Mouse (Mus musculus) thymus, adult 2 months (tissue): ENCODE data around the gene En1.

Experiments used
- CTCF ChIP-seq: fragments of 200-500 bp; IDR thresholded peaks from 2 replicates; pipeline ENCODE4 v1.5.1; 2012; ENCODE audit warnings: mild to moderate bottlenecking, control low read depth, low read length, moderate library complexity, borderline replicate concordance; ENCODE audit not compliant: control insufficient read depth, poor library complexity, insufficient read depth; ENCODE audit errors: extremely low read depth
- POLR2A ChIP-seq: fragments of 200-500 bp; IDR thresholded peaks from 2 replicates; pipeline ENCODE4 v1.6.1; 2012; ENCODE audit warnings: mild to moderate bottlenecking, low read length, control low read depth, moderate library complexity; ENCODE audit not compliant: control insufficient read depth, poor library complexity, insufficient read depth; ENCODE audit errors: extremely low read depth

GRCm38 (mm10) chr1:120627622-120628001 is 25.4 kb downstream of the En1 start:
- TF ChIP-seq CTCF (no peak), POLR2A (no peak)
